Mouse (Mus musculus): ENCODE results near the gene Cmah. TPM values are rescaled to one million over a fixed set of nuclear protein-coding genes. Genes with fewer than 3 reads are reported as not detected.

Cmah gene
- polyA plus RNA-seq, 1 experiment, result 0.12 TPM

GRCm38 (mm10) chr13:24487061-24487460 lies 159.9 kb downstream of the Cmah start:
- Histone ChIP-seq H3K9ac (ENCODE audit: low read depth, poor library complexity, severe bottlenecking) (no peak overlapping the region), H3K9me3 (replicated peaks; ENCODE audit: control insufficient read depth, insufficient read depth, low read length, poor library complexity, severe bottlenecking) (no peaks in the 10 kb centered on the region), H3K4me1 (ENCODE audit: control insufficient read depth, insufficient read depth, low read length) (no peaks in the 10 kb centered on the region), H3K27me3 (ENCODE audit: control insufficient read depth, insufficient read depth, low read length, poor library complexity, severe bottlenecking) (no peaks in the 10 kb centered on the region), H3K36me3 (ENCODE audit: control insufficient read depth, insufficient read depth, low read length, poor library complexity, severe bottlenecking) (no peaks in the 10 kb centered on the region), H3K4me3 (ENCODE audit: low read depth, low read length) (no peak overlapping the region), H3K27ac (ENCODE audit: insufficient read depth, low read length) (no peak overlapping the region)
- TF ChIP-seq POLR2A (IDR thresholded peaks at IDR 0.05; ENCODE audit: insufficient read depth, low read length) (no peak), CTCF (IDR thresholded peaks at IDR 0.05; ENCODE audit: low read depth, low read length) (no peak), EP300 (IDR thresholded peaks at IDR 0.05; ENCODE audit: insufficient read depth, low read depth, low read length) (no peak)

- TF ChIP-seq POLR2A (IDR thresholded peaks at IDR 0.05; ENCODE audit: insufficient read depth, low read length) (no peak), EP300 (IDR thresholded peaks at IDR 0.05; ENCODE audit: insufficient read depth, low read depth, low read length) (no peak), CTCF (IDR thresholded peaks at IDR 0.05; ENCODE audit: low read depth, low read length) (no peak)
- no peaks in the 10 kb centered on the region for H3K36me3 ChIP-seq (ENCODE audit: control insufficient read depth, insufficient read depth, low read length, poor library complexity, severe bottlenecking)
- no peaks in the 10 kb centered on the region for H3K4me1 ChIP-seq (ENCODE audit: control insufficient read depth, insufficient read depth, low read length)
- no peak overlapping the region for H3K4me3 ChIP-seq (ENCODE audit: low read depth, low read length)
- no peak overlapping the region for H3K27ac ChIP-seq (ENCODE audit: insufficient read depth, low read length)
- no peaks in the 10 kb centered on the region for H3K9me3 ChIP-seq (replicated peaks; ENCODE audit: control insufficient read depth, insufficient read depth, low read length, poor library complexity, severe bottlenecking)
- no peak overlapping the region for H3K9ac ChIP-seq (ENCODE audit: low read depth, poor library complexity, severe bottlenecking)
- H3K27me3 ChIP-seq (ENCODE audit: control insufficient read depth, insufficient read depth, low read length, poor library complexity, severe bottlenecking), result no peaks in the 10 kb centered on the region
Measured at GRCm38 (mm10) chr13:24487546-24487945, 160.3 kb downstream of the Cmah start.

GRCm38 (mm10) chr13:24488526-24489070 lies 161.4 kb downstream of the Cmah start:
- H3K9me3 ChIP-seq (replicated peaks; ENCODE audit: control insufficient read depth, insufficient read depth, low read length, poor library complexity, severe bottlenecking), result no peaks in the 10 kb centered on the region
- H3K36me3 ChIP-seq (ENCODE audit: control insufficient read depth, insufficient read depth, low read length, poor library complexity, severe bottlenecking), result no peaks in the 10 kb centered on the region
- no peak overlapping the region for H3K4me3 ChIP-seq (ENCODE audit: low read depth, low read length)
- H3K27me3 ChIP-seq (ENCODE audit: control insufficient read depth, insufficient read depth, low read length, poor library complexity, severe bottlenecking), result no peaks in the 10 kb centered on the region
- H3K4me1 ChIP-seq (ENCODE audit: control insufficient read depth, insufficient read depth, low read length), result no peaks in the 10 kb centered on the region
- TF ChIP-seq POLR2A (IDR thresholded peaks at IDR 0.05; ENCODE audit: insufficient read depth, low read length) (no peak), CTCF (IDR thresholded peaks at IDR 0.05; ENCODE audit: low read depth, low read length) (no peak), EP300 (IDR thresholded peaks at IDR 0.05; ENCODE audit: insufficient read depth, low read depth, low read length) (no peak)
- no peak overlapping the region for H3K27ac ChIP-seq (ENCODE audit: insufficient read depth, low read length)
- no peak overlapping the region for H3K9ac ChIP-seq (ENCODE audit: low read depth, poor library complexity, severe bottlenecking)

- H3K27ac ChIP-seq (ENCODE audit: insufficient read depth, low read length), result no peak overlapping the region
- no peaks in the 10 kb centered on the region for H3K27me3 ChIP-seq (ENCODE audit: control insufficient read depth, insufficient read depth, low read length, poor library complexity, severe bottlenecking)
- H3K4me1 ChIP-seq (ENCODE audit: control insufficient read depth, insufficient read depth, low read length), result no peaks in the 10 kb centered on the region
- H3K4me3 ChIP-seq (ENCODE audit: low read depth, low read length), result no peak overlapping the region
- no peak overlapping the region for H3K9ac ChIP-seq (ENCODE audit: low read depth, poor library complexity, severe bottlenecking)
- no peaks in the 10 kb centered on the region for H3K36me3 ChIP-seq (ENCODE audit: control insufficient read depth, insufficient read depth, low read length, poor library complexity, severe bottlenecking)
- TF ChIP-seq POLR2A (IDR thresholded peaks at IDR 0.05; ENCODE audit: insufficient read depth, low read length), result no peak
- TF ChIP-seq CTCF (IDR thresholded peaks at IDR 0.05; ENCODE audit: low read depth, low read length), result no peak
- no peaks in the 10 kb centered on the region for H3K9me3 ChIP-seq (replicated peaks; ENCODE audit: control insufficient read depth, insufficient read depth, low read length, poor library complexity, severe bottlenecking)
Measured at GRCm38 (mm10) chr13:24489515-24489914, 162.3 kb downstream of the Cmah start.

GRCm38 (mm10) chr13:24490041-24490440 lies 162.8 kb downstream of the Cmah start:
- no peaks in the 10 kb centered on the region for H3K4me1 ChIP-seq (ENCODE audit: control insufficient read depth, insufficient read depth, low read length)
- no peaks in the 10 kb centered on the region for H3K36me3 ChIP-seq (ENCODE audit: control insufficient read depth, insufficient read depth, low read length, poor library complexity, severe bottlenecking)
- TF ChIP-seq CTCF (IDR thresholded peaks at IDR 0.05; ENCODE audit: low read depth, low read length) (no peak), EP300 (IDR thresholded peaks at IDR 0.05; ENCODE audit: insufficient read depth, low read depth, low read length) (no peak), POLR2A (IDR thresholded peaks at IDR 0.05; ENCODE audit: insufficient read depth, low read length) (no peak)
- no peaks in the 10 kb centered on the region for H3K9me3 ChIP-seq (replicated peaks; ENCODE audit: control insufficient read depth, insufficient read depth, low read length, poor library complexity, severe bottlenecking)
- no peak overlapping the region for H3K27ac ChIP-seq (ENCODE audit: insufficient read depth, low read length)
- H3K27me3 ChIP-seq (ENCODE audit: control insufficient read depth, insufficient read depth, low read length, poor library complexity, severe bottlenecking), result no peaks in the 10 kb centered on the region
- no peak overlapping the region for H3K9ac ChIP-seq (ENCODE audit: low read depth, poor library complexity, severe bottlenecking)
- H3K4me3 ChIP-seq (ENCODE audit: low read depth, low read length), result no peak overlapping the region

- H3K9ac ChIP-seq (ENCODE audit: low read depth, poor library complexity, severe bottlenecking), result no peak overlapping the region
- no peaks in the 10 kb centered on the region for H3K36me3 ChIP-seq (ENCODE audit: control insufficient read depth, insufficient read depth, low read length, poor library complexity, severe bottlenecking)
- H3K27me3 ChIP-seq (ENCODE audit: control insufficient read depth, insufficient read depth, low read length, poor library complexity, severe bottlenecking), result no peaks in the 10 kb centered on the region
- H3K9me3 ChIP-seq (replicated peaks; ENCODE audit: control insufficient read depth, insufficient read depth, low read length, poor library complexity, severe bottlenecking), result no peaks in the 10 kb centered on the region
- TF ChIP-seq CTCF (IDR thresholded peaks at IDR 0.05; ENCODE audit: low read depth, low read length) (no peak), EP300 (IDR thresholded peaks at IDR 0.05; ENCODE audit: insufficient read depth, low read depth, low read length) (no peak), POLR2A (IDR thresholded peaks at IDR 0.05; ENCODE audit: insufficient read depth, low read length) (no peak)
- H3K4me1 ChIP-seq (ENCODE audit: control insufficient read depth, insufficient read depth, low read length), result no peaks in the 10 kb centered on the region
- H3K4me3 ChIP-seq (ENCODE audit: low read depth, low read length), result no peak overlapping the region
- no peak overlapping the region for H3K27ac ChIP-seq (ENCODE audit: insufficient read depth, low read length)
Measured at GRCm38 (mm10) chr13:24491101-24491500, 163.9 kb downstream of the Cmah start.

Data from ES-Bruce4 (cell line).